Mouse (Mus musculus) hindbrain, embryonic 14.5 days (tissue): Measurements from ENCODE around the gene Gm16253. TPM values are rescaled to one million over a fixed set of nuclear protein-coding genes. Genes with fewer than 3 reads are reported as not detected.

Source experiments
- ATAC-seq: fragments of 200-750 bp; cut with Nextera tagmentation; 2 replicates; pipeline ENCODE4 v1.8.0; 2017; ENCODE audit warnings: moderate number of reproducible peaks, mild to moderate bottlenecking, moderate TSS enrichment, moderate library complexity; ENCODE audit not compliant: low FRiP score
- DNase-seq: peaks from one replicate; pipeline ENCODE4 v3.0.0-alpha.2; 2015; ENCODE audit warnings: low spot score
- H3K27ac ChIP-seq: fragments of 300-500 bp; sonication (generic); 2 replicates; pipeline ENCODE4 v1.5.1; 2014; ENCODE audit warnings: mild to moderate bottlenecking, moderate library complexity
- H3K27me3 ChIP-seq: fragments of 300-500 bp; sonication (generic); 2 replicates; pipeline ENCODE4 v1.6.1; 2014; ENCODE audit warnings: mild to moderate bottlenecking, low read length, mixed read lengths; ENCODE audit not compliant: control insufficient read depth, insufficient read depth
- H3K36me3 ChIP-seq: fragments of 300-500 bp; sonication (generic); replicated peaks from 2 replicates; pipeline ENCODE4 v1.6.1; 2014; ENCODE audit not compliant: control insufficient read depth, insufficient read depth
- H3K4me1 ChIP-seq: fragments of 300-500 bp; sonication (generic); replicated peaks from 2 replicates; pipeline ENCODE4 v1.6.1; 2014; ENCODE audit warnings: antibody characterized with exemption, low read length, mixed read lengths; ENCODE audit not compliant: control insufficient read depth, insufficient read depth
- H3K4me2 ChIP-seq: fragments of 300-500 bp; sonication (generic); replicated peaks from 2 replicates; pipeline ENCODE4 v1.6.1; 2014; ENCODE audit warnings: mild to moderate bottlenecking, moderate library complexity
- H3K4me3 ChIP-seq: fragments of 300-500 bp; sonication (generic); replicated peaks from 2 replicates; pipeline ENCODE4 v1.5.1; 2014; ENCODE audit warnings: mild to moderate bottlenecking, low read length
- H3K9ac ChIP-seq: fragments of 300-500 bp; sonication (generic); 2 replicates; pipeline ENCODE4 v1.6.1; 2014
- H3K9me3 ChIP-seq: fragments of 300-500 bp; sonication (generic); 2 replicates; pipeline ENCODE4 v1.6.1; 2016; ENCODE audit warnings: low read length; ENCODE audit not compliant: control insufficient read depth
- WGBS: fragments of 180-500 bp; shearing (Covaris S2); extraction: QIAGEN DNeasy Blood & Tissue Kit; methylation state at CpG from one replicate; pipeline ENCODE4 v1.1.7; 2014; 5-methylcytosine and 5-hydroxymethylcytosine counted together
- polyA plus RNA-seq: library from polyadenylated mRNA; unstranded; fragments of >200 nt; fragmentation: Nextera tagmentation; extraction: Ambion mirVana; gene quantifications from 2 replicates; pipeline ENCODE4 v1.2.1, GENCODE M21; 2014

The Gm16253 gene
- polyA plus RNA-seq, 1 experiment from 2014 or later, result 0.39 TPM

- no peaks in the 10 kb centered on the region for H3K4me1 ChIP-seq
- DNase-seq, result no peak
- H3K9me3 ChIP-seq, result no peaks in the 10 kb centered on the region
- no peak overlapping the region for H3K4me3 ChIP-seq
- H3K36me3 ChIP-seq, result no peaks in the 10 kb centered on the region
- H3K4me2 ChIP-seq, result no peak overlapping the region
- ATAC-seq, result no peak
- H3K9ac ChIP-seq, result no peak overlapping the region
- WGBS, result 86% methylated on average over 11 of the region's 11 CpGs
- H3K27ac ChIP-seq, result no peak overlapping the region
- no peaks in the 10 kb centered on the region for H3K27me3 ChIP-seq
These were observed 6.7 kb upstream of the Gm16253 start for GRCm38 (mm10) chr3:96569966-96570605.

- Histone ChIP-seq H3K4me2 (no peak overlapping the region), H3K9ac (no peak overlapping the region), H3K9me3 (no peaks in the 10 kb centered on the region), H3K36me3 (no peaks in the 10 kb centered on the region), H3K27me3 (no peaks in the 10 kb centered on the region), H3K27ac (no peak overlapping the region), H3K4me3 (no peak overlapping the region), H3K4me1 (no peaks in the 10 kb centered on the region)
- 82% methylated on average over 7 of the region's 7 CpGs for WGBS
- ATAC-seq (no peak), DNase-seq (no peak)
These were observed 6.1 kb upstream of the Gm16253 start for GRCm38 (mm10) chr3:96570643-96571042.

GRCm38 (mm10) chr3:96571336-96571735 lies 5.4 kb upstream of the Gm16253 start:
- no peak overlapping the region for H3K4me3 ChIP-seq
- no peak for ATAC-seq
- 68% methylated on average over 2 of the region's 2 CpGs for whole genome bisulfite sequencing
- no peaks in the 10 kb centered on the region for H3K9me3 ChIP-seq
- no peaks in the 10 kb centered on the region for H3K27me3 ChIP-seq
- H3K36me3 ChIP-seq, result no peaks in the 10 kb centered on the region
- no peak overlapping the region for H3K27ac ChIP-seq
- no peaks in the 10 kb centered on the region for H3K4me1 ChIP-seq
- no peak overlapping the region for H3K9ac ChIP-seq
- DNase-seq, result no peak
- H3K4me2 ChIP-seq, result no peak overlapping the region

- H3K9me3 ChIP-seq, result no peaks in the 10 kb centered on the region
- H3K4me1 ChIP-seq, result peaks cover 2% of the 10 kb centered on the region; the same call in 1 of the 2 replicates
- H3K4me2 ChIP-seq, result no peak overlapping the region
- no peak overlapping the region for H3K27ac ChIP-seq
- ATAC-seq, result no peak
- no peak overlapping the region for H3K4me3 ChIP-seq
- H3K27me3 ChIP-seq, result no peaks in the 10 kb centered on the region
- no peak for DNase-seq
- no peaks in the 10 kb centered on the region for H3K36me3 ChIP-seq
- WGBS, result 83% methylated on average over 15 of the region's 16 CpGs
- no peak overlapping the region for H3K9ac ChIP-seq
These were observed 4.7 kb upstream of the Gm16253 start for GRCm38 (mm10) chr3:96571896-96572698.

- Histone ChIP-seq H3K4me3 (no peak overlapping the region), H3K27ac (no peak overlapping the region), H3K9ac (no peak overlapping the region), H3K27me3 (no peaks in the 10 kb centered on the region), H3K36me3 (0 out of 2 replicates have a peak, but pooled peaks cover under 1% of the 10 kb centered on the region), H3K4me1 (peaks cover 5% of the 10 kb centered on the region; the same call in 1 of the 2 replicates), H3K4me2 (no peak overlapping the region), H3K9me3 (no peaks in the 10 kb centered on the region)
- no peak for DNase-seq
- ATAC-seq, result no peak
- 84% methylated on average over 18 of the region's 19 CpGs for WGBS
These were observed 2.9 kb upstream of the Gm16253 start for GRCm38 (mm10) chr3:96573611-96574511.

GRCm38 (mm10) chr3:96575272-96575984 lies 1.4 kb upstream of the Gm16253 start:
- Histone ChIP-seq H3K9ac (no peak overlapping the region), H3K27me3 (no peaks in the 10 kb centered on the region), H3K4me1 (peaks cover 7% of the 10 kb centered on the region; the same call in 1 of the 2 replicates), H3K4me2 (no peak overlapping the region), H3K9me3 (no peaks in the 10 kb centered on the region), H3K36me3 (0 out of 2 replicates have a peak, but pooled peaks cover 4% of the 10 kb centered on the region), H3K4me3 (no peak overlapping the region), H3K27ac (no peak overlapping the region)
- WGBS, result 83% methylated on average over 8 of the region's 8 CpGs
- no peak for DNase-seq
- no peak for ATAC-seq

- Histone ChIP-seq H3K9ac (no peak overlapping the region), H3K27me3 (no peaks in the 10 kb centered on the region), H3K36me3 (0 out of 2 replicates have a peak, but pooled peaks cover 4% of the 10 kb centered on the region), H3K4me3 (peak overlapping the region; percentile 6; the same call in 1 of the 2 replicates), H3K9me3 (no peaks in the 10 kb centered on the region), H3K27ac (peak overlapping the region; percentile 64), H3K4me2 (peak overlapping the region; percentile 47), H3K4me1 (peaks cover 14% of the 10 kb centered on the region; the same call in 1 of the 2 replicates)
- WGBS, result 59% methylated on average over 14 of the region's 14 CpGs
- ATAC-seq (no peak), DNase-seq (no peak)
These were observed 652 bp upstream of the Gm16253 start for GRCm38 (mm10) chr3:96576005-96576658.

- peaks cover 14% of the 10 kb centered on the region; the same call in 1 of the 2 replicates for H3K4me1 ChIP-seq
- H3K4me2 ChIP-seq, result no peak overlapping the region
- 0 out of 2 replicates have a peak, but pooled peaks cover 2% of the 10 kb centered on the region for H3K27me3 ChIP-seq
- ATAC-seq (no peak), DNase-seq (no peak)
- no peak overlapping the region for H3K9ac ChIP-seq
- no peak overlapping the region for H3K4me3 ChIP-seq
- WGBS, result 76% methylated on average over 4 of the region's 4 CpGs
- no peaks in the 10 kb centered on the region for H3K9me3 ChIP-seq
- H3K27ac ChIP-seq, result 0 out of 2 replicates have a peak overlapping the region, but pooled peaks have one; percentile 60
- H3K36me3 ChIP-seq, result 0 out of 2 replicates have a peak, but pooled peaks cover 4% of the 10 kb centered on the region
These were observed 782 bp downstream of the Gm16253 start for GRCm38 (mm10) chr3:96577566-96577965.
